Mouse (Mus musculus): ENCODE measurements around the gene Rpl39. TPM values are rescaled to one million over a fixed set of nuclear protein-coding genes. Genes with fewer than 3 reads are reported as not detected.

The Rpl39 gene
- 1,288 to 1,425 TPM (median 1,387 TPM) in 4 replicates for total RNA-seq (2023)

DNA sequence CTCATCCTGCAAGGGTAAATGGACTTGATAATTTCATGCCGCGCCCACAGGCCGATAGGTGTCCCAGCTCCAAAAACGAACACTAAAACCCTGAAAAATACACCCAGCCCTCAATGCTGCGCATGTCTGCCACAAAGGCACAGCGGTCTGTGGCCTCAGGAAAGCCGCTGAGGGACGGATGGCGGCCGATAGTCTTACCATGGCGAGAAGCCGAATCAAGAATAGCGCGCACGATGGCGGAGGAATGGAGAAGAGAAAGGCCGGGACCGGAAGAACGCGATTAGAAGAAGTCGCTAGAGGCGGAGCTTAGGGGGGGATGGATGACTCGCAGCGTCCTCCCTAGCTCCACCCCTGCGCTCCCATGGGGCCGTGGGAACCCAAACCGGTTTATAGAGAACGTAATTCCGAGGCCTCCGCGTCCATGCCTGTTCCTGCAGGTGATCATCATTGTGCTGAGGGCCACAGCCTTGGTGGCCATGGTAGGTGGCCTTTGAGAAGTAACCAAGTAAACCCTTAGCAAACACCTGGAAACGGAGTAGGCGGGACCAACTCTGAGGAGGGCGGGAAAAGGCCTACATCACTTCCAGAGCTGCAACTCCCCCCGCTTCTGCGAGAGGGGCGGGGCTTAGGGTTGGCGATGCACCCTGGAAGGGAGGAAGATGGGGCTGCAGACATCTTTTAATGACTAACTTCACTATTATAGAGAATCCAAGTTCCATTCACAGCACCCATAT, at the start of gene Rpl39:
Rpl39 (minus strand) TSS at position 476 of the 734 bp plus-strand sequence.

DNA sequence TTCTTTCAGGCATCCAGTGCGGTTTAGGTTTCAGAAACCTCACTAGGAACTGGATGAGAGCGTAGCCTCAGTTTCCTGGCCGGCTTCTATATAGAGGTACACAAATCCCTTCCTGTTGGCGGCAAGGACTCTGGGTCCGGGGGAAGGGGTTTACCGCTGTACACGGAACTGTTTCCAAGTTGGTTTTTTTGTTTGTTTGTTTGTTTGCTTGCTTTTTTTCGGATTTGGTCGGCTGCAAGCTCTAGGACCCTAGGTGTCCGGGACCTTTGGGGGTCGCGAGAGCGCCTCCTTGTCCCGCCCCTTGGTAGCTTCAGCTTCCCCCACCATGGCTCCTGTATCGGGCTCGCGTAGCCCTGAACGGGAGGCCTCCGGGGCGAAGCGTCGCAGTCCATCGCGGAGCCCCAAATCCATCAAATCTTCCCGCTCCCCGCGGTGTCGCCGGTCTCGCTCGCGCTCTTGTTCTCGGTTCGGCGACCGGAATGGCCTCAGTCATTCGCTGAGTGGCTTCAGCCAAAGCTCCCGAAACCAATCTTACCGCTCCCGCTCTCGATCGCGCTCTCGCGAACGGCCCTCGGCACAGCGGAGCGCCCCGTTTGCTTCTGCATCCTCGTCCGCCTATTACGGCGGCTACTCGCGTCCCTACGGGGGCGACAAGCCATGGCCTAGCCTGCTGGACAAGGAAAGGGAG, 41.6 kb upstream of the Rpl39 start, which contains the start of gene Nkap:
Nkap (plus strand) TSS at position 125 of the 688 bp plus-strand sequence.

DNA sequence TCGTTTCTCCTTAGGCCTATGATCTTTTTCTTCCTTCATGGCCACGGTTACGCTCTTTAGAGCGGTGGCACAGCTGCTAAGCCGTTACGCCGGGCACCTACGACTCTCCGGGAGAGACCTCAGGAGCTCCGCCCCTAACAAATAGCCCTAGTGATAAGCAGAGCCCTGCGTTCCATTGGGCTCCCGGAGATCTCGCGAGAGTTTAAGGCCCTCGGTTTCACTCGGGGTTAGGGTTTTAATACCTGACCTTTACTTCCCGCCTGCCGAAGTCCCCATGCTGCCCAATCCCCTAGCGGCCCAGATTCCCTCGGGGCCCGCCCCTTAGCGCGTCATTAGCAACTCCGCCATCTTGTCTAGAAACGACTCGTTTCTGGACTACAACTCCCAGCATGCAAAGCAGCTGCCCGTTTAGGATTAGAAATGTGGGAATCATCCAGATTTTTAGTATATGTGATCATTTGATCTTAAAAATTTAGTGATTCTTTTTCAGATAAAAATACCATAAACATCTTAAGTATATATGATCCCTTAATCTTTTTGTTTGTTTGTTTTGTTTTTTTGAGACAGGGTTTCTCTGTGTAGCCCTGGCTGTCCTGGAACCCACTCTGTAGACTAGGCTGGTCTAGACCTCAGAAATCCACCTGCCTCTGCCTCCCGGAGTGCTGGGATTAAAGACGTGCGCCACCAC, 25.1 kb upstream of the Rpl39 start, which contains the start of gene Upf3b:
Upf3b (minus strand) TSS at position 130 of the 688 bp plus-strand sequence.

DNA sequence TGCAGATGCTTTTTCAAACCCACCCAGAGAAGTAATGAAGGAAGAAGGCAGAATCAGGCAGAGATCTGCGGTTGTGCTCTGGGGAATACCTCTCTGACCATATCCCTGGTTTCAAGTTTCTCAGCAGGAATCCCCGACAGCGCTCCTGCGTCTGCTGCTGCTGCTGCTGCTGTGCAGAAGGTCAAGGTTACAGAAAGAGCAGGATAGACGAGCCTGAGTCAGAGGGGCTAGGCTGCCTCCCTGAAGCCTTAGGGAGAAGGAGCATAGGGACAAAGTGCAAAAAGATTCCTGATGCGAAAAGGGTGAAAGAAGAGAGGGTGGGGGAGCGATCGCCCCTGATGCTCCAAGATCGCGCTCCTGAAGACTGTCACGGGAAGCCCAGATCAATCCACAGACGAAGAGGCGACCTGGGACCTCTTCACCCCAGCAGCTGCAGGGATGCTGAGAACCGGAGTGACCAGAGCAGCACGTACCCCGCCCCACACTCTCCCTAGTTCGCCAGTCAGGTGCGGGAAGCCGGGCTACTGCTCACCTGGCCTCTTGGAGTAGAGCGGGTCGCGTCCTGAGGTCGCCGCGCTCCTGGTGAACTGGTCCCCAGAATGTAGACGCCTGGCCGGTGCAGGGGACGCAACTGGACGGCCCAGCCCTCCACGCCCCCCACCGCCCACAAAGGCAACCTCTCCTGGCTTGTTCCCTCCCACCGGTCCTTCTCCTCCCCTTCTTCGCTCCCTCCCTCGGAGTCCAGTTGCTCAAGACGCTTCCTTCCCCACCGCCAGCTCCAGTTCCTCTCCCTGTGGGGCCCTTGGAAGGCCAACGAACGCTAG, 36.9 kb downstream of the Rpl39 start, which contains the start of gene Sowahd:
Sowahd (plus strand) TSS at position 780 of the 824 bp plus-strand sequence.

Other genes with a start within 250 kb of the Rpl39 start
- 69.3 to 88.1 TPM (median 80.3 TPM) in 4 replicates for gene Ube2a, start 211.5 kb downstream of the Rpl39 start, total RNA-seq (2023)
- 41.7 to 50.5 TPM (median 45.1 TPM) in 4 replicates for gene C330007P06Rik, start 211.3 kb downstream of the Rpl39 start, total RNA-seq (2023)
- gene Nkrf, start 182.5 kb downstream of the Rpl39 start, total RNA-seq (2023) = 11.3 to 14.4 TPM (median 13.4 TPM) in 4 replicates
- 99.3 to 110 TPM (median 108 TPM) in 4 replicates for gene Sept6, start 93.6 kb downstream of the Rpl39 start, total RNA-seq (2023)
- gene Sowahd, start 36.6 kb downstream of the Rpl39 start, total RNA-seq (2023) = not detected in 4 replicates
- 43.7 to 54.3 TPM (median 49.9 TPM) in 4 replicates for gene Upf3b, start 24.9 kb upstream of the Rpl39 start, total RNA-seq (2023)
- gene Nkap, start 41.4 kb upstream of the Rpl39 start, total RNA-seq (2023) = 14.2 to 18.0 TPM (median 16.2 TPM) in 4 replicates
- not detected in 4 replicates for gene Akap14, start 83.4 kb upstream of the Rpl39 start, total RNA-seq (2023)
- 73.3 to 99.4 TPM (median 92.4 TPM) in 4 replicates for gene Ndufa1, start 105.8 kb upstream of the Rpl39 start, total RNA-seq (2023)
- gene Rnf113a1, start 105.8 kb upstream of the Rpl39 start, total RNA-seq (2023) = 1.8 to 2.2 TPM (median 2.0 TPM) in 4 replicates
- gene Gm9, start 125.6 kb upstream of the Rpl39 start, total RNA-seq (2023) = not detected in 4 replicates
- not detected in 4 replicates for gene Rhox1, start 136.9 kb upstream of the Rpl39 start, total RNA-seq (2023)
- gene Rhox2a, start 159.6 kb upstream of the Rpl39 start, total RNA-seq (2023) = not detected in 4 replicates
- gene Rhox3a, start 164.5 kb upstream of the Rpl39 start, total RNA-seq (2023) = not detected in 4 replicates
- not detected in 4 replicates for gene Rhox4a, start 179.9 kb upstream of the Rpl39 start, total RNA-seq (2023)

Measured in B cell, adult 62 days (primary cell).